Mouse (Mus musculus): ENCODE results near the gene Slit3. TPM values are rescaled to one million over a fixed set of nuclear protein-coding genes. Genes with fewer than 3 reads are reported as not detected.

Slit3 gene
- polyA plus RNA-seq, 1 experiment = 6.6 TPM

DNA sequence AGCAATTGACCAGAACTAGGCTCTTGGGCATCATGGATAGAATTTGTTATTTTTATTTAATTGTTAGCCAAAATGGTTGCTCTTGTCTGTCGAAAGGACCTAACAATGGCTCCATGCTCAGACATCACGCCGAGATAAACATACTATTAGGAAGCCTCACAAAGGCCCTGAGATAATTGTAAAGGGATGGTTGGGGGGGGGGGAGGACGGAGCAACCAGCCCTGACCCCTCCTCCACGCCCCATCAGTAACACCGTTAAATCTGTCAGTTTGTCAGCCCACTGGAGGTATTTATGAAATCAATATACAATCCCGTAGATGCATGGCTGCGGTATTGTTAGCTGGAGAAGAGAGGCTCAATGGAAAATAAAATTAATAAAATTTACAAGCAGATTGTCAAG, 383.9 kb downstream of the Slit3 start:
- WGBS = 72% methylated on average over 8 of the region's 8 CpGs
- no peak for TF ChIP-seq CTCF (IDR thresholded peaks at IDR 0.05; ENCODE audit: extremely low read depth, insufficient read length, insufficient replicate concordance, low read depth, low read length)
- no peak for TF ChIP-seq POLR2A (IDR thresholded peaks at IDR 0.05; ENCODE audit: low read depth, low read length)
- H3K27me3 ChIP-seq (ENCODE audit: control insufficient read depth, insufficient read depth, low read length) = no peaks in the 10 kb centered on the region
- no peak overlapping the region for H3K27ac ChIP-seq (ENCODE audit: insufficient read depth, low read depth, low read length)
- H3K36me3 ChIP-seq (ENCODE audit: control insufficient read depth, insufficient read depth, low read length) = no peaks in the 10 kb centered on the region
- no peak overlapping the region for H3K4me3 ChIP-seq (ENCODE audit: low read depth, low read length)
- no peaks in the 10 kb centered on the region for H3K4me1 ChIP-seq (ENCODE audit: control insufficient read depth, insufficient read depth, insufficient read length, low read length)

DNA sequence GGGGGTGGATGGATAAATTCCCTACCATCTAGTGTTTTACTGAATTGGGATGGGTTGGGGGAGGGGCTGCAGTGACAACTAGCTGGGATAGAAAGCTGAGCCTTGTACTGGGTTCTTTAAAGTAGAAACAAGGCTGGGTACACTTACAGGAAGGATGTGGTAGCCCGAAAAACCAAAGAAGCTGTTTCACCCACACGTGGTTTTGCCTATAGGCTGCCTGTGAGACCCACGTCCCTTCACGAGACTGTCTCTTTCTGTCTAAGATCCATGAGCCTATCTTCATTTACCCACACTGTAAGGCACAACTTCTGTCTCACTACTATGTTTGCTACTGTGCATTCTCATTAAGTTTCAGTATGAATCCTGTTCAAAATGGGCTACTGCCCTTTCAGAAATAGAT, 384.3 kb downstream of the Slit3 start:
- Histone ChIP-seq H3K27ac (ENCODE audit: insufficient read depth, low read depth, low read length) (no peak overlapping the region), H3K4me1 (ENCODE audit: control insufficient read depth, insufficient read depth, insufficient read length, low read length) (no peaks in the 10 kb centered on the region), H3K27me3 (ENCODE audit: control insufficient read depth, insufficient read depth, low read length) (no peaks in the 10 kb centered on the region), H3K4me3 (ENCODE audit: low read depth, low read length) (no peak overlapping the region), H3K36me3 (ENCODE audit: control insufficient read depth, insufficient read depth, low read length) (no peaks in the 10 kb centered on the region)
- WGBS = 66% methylated on average over 4 of the region's 4 CpGs
- TF ChIP-seq CTCF (IDR thresholded peaks at IDR 0.05; ENCODE audit: extremely low read depth, insufficient read length, insufficient replicate concordance, low read depth, low read length) = no peak
- no peak for TF ChIP-seq POLR2A (IDR thresholded peaks at IDR 0.05; ENCODE audit: low read depth, low read length)

DNA sequence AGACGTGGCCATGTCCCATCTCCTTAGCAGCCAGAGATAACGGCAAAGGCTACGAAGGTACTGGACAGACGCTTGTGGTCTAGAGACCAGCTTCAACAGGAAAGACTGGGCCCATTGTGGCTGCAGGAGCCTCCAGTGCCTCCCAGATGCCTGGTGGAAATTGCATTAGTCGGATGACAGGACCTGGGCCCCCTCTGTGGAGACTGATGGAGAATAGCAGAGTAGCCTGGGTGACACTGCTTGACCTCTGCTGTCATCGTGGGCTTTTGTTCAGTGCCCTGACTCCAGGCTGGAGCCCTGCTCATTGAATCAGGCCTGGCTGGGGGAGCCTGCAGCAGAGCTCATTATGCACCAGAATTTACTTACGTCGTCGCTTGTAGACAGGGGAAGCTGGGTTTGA, 384.8 kb downstream of the Slit3 start:
- Histone ChIP-seq H3K27me3 (ENCODE audit: control insufficient read depth, insufficient read depth, low read length) (no peaks in the 10 kb centered on the region), H3K36me3 (ENCODE audit: control insufficient read depth, insufficient read depth, low read length) (no peaks in the 10 kb centered on the region), H3K27ac (ENCODE audit: insufficient read depth, low read depth, low read length) (no peak overlapping the region), H3K4me1 (ENCODE audit: control insufficient read depth, insufficient read depth, insufficient read length, low read length) (no peaks in the 10 kb centered on the region), H3K4me3 (ENCODE audit: low read depth, low read length) (no peak overlapping the region)
- TF ChIP-seq CTCF (IDR thresholded peaks at IDR 0.05; ENCODE audit: extremely low read depth, insufficient read length, insufficient replicate concordance, low read depth, low read length) = no peak
- TF ChIP-seq POLR2A (IDR thresholded peaks at IDR 0.05; ENCODE audit: low read depth, low read length) = no peak
- WGBS = 60% methylated on average over 9 of the region's 9 CpGs

DNA sequence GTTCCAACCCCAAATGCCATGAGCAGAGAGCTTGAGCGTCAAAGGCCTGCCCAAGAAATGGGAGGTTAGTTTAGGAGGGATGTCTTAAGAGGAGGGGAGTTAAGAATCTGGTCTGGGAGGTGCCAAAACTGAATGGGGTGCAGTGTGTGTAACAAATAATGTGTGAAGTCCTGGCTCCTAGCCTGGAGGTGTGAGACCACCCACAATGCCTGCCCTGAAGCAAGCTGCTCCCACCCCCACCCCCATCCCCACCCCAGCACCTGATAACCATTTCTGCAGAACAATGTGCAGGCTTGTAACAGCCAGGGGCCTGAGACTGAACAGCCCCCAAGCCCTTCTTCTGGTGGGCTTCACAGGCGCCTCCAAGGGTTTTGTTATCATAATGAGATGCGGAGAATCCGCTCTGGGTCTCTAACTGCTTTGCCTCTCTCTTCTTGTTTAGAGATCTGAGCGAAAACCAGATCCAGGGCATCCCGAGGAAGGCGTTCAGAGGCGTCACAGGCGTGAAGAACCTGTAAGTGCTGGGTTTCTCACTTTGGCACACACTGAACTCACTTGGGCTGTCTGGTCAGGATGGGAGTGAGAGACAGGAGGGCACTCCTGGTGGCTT, 386.9 kb downstream of the Slit3 start:
- Histone ChIP-seq H3K4me3 (ENCODE audit: low read depth, low read length) (no peak overlapping the region), H3K36me3 (ENCODE audit: control insufficient read depth, insufficient read depth, low read length) (no peaks in the 10 kb centered on the region), H3K4me1 (ENCODE audit: control insufficient read depth, insufficient read depth, insufficient read length, low read length) (no peaks in the 10 kb centered on the region), H3K27ac (ENCODE audit: insufficient read depth, low read depth, low read length) (no peak overlapping the region), H3K27me3 (ENCODE audit: control insufficient read depth, insufficient read depth, low read length) (no peaks in the 10 kb centered on the region)
- WGBS = 68% methylated on average over 9 of the region's 9 CpGs
- TF ChIP-seq POLR2A (IDR thresholded peaks at IDR 0.05; ENCODE audit: low read depth, low read length) (no peak), CTCF (IDR thresholded peaks at IDR 0.05; ENCODE audit: extremely low read depth, insufficient read length, insufficient replicate concordance, low read depth, low read length) (no peak)

DNA sequence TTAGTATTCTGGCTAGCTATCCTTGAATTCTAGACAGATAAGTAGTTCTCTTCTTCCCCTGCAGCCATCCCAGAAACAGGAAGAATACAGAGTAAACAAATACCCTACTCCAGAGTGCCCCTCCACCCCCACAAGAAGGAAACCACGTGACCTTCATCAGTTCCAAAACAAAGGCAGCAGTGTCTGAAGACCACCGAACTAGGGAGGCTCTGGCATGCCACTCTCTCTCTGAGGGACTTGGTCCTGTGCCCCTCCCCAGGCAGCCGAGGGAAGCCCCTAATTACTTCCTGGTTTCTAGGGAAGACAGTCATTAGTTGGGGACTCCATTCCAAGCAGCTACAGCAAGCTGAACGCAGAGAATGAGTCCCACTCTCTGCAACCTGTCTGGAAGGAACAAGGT, 391.7 kb downstream of the Slit3 start:
- H3K27ac ChIP-seq (ENCODE audit: insufficient read depth, low read depth, low read length) = no peak overlapping the region
- H3K4me1 ChIP-seq (ENCODE audit: control insufficient read depth, insufficient read depth, insufficient read length, low read length) = no peaks in the 10 kb centered on the region
- 11% methylated on average over 4 of the region's 4 CpGs for WGBS
- H3K27me3 ChIP-seq (ENCODE audit: control insufficient read depth, insufficient read depth, low read length) = no peaks in the 10 kb centered on the region
- no peak overlapping the region for H3K4me3 ChIP-seq (ENCODE audit: low read depth, low read length)
- TF ChIP-seq POLR2A (IDR thresholded peaks at IDR 0.05; ENCODE audit: low read depth, low read length) (no peak), CTCF (IDR thresholded peaks at IDR 0.05; ENCODE audit: extremely low read depth, insufficient read length, insufficient replicate concordance, low read depth, low read length) (no peak)
- H3K36me3 ChIP-seq (ENCODE audit: control insufficient read depth, insufficient read depth, low read length) = no peaks in the 10 kb centered on the region

DNA sequence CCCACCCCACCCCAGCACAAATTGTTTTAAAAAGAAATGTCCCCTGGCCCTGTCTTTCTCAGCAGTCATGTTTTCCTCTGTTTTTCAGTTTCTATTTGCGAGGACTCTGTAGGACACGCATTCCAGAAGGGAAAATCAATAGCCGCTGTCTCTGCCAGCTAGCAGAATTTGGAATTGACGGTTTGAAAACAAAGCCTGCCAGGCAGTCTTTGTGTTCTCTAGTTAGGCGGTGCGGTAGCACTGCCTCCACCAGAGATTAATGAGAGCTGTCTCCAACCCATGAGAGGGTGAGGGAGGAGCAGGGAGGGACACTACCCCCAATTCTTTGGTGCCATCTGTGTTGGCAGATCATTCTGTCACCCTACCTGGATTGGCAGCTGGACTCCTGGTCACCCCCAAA, 392.3 kb downstream of the Slit3 start:
- TF ChIP-seq POLR2A (IDR thresholded peaks at IDR 0.05; ENCODE audit: low read depth, low read length) (no peak), CTCF (IDR thresholded peaks at IDR 0.05; ENCODE audit: extremely low read depth, insufficient read length, insufficient replicate concordance, low read depth, low read length) (no peak)
- 34% methylated on average over 6 of the region's 6 CpGs for WGBS
- H3K36me3 ChIP-seq (ENCODE audit: control insufficient read depth, insufficient read depth, low read length) = no peaks in the 10 kb centered on the region
- no peaks in the 10 kb centered on the region for H3K27me3 ChIP-seq (ENCODE audit: control insufficient read depth, insufficient read depth, low read length)
- H3K4me1 ChIP-seq (ENCODE audit: control insufficient read depth, insufficient read depth, insufficient read length, low read length) = no peaks in the 10 kb centered on the region
- H3K27ac ChIP-seq (ENCODE audit: insufficient read depth, low read depth, low read length) = no peak overlapping the region
- H3K4me3 ChIP-seq (ENCODE audit: low read depth, low read length) = no peak overlapping the region

DNA sequence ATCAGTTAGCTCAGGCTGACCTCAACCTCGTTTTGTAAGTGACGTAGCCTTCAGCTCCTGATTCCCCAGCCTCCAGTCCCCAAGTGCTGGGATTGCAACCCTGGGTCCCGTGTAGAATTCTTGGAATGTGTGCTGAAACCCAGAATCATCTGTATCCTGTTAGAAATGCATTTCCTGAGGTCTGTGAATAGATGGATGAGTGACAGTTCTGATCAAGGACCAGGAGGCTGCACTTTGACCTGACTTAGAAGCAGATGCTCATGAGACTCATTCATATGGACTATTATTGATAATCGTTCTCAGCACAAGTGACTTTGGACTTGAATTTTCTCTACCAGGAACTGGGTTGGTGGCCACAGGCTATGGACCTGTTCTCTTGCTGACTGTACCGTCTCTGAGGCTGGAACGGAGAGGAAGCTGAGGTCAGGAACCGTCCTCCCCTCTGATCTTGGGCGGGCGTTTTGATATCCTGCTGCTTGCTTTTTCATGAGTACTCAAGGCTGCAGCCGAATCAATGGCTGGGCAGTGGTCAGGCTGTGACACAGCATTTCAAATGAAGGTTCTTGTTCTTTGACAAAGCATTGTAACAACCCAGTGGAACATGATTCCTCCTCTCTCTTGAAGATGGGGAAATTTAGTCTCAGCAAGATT, 401.9 kb downstream of the Slit3 start:
- Histone ChIP-seq H3K27me3 (ENCODE audit: control insufficient read depth, insufficient read depth, low read length) (no peaks in the 10 kb centered on the region), H3K36me3 (ENCODE audit: control insufficient read depth, insufficient read depth, low read length) (no peaks in the 10 kb centered on the region), H3K4me3 (ENCODE audit: low read depth, low read length) (no peak overlapping the region), H3K27ac (ENCODE audit: insufficient read depth, low read depth, low read length) (no peak overlapping the region), H3K4me1 (ENCODE audit: control insufficient read depth, insufficient read depth, insufficient read length, low read length) (no peaks in the 10 kb centered on the region)
- WGBS = 54% methylated on average over 10 of the region's 10 CpGs
- TF ChIP-seq CTCF (IDR thresholded peaks at IDR 0.05; ENCODE audit: extremely low read depth, insufficient read length, insufficient replicate concordance, low read depth, low read length) = no peak
- TF ChIP-seq POLR2A (IDR thresholded peaks at IDR 0.05; ENCODE audit: low read depth, low read length) = no peak
